Mouse (Mus musculus) cortical plate, adult 2 months (tissue): Measurements from ENCODE around the gene Gls2.
A peak's percentile ranks its signal among the peaks of the same experiment; 100 is the strongest.

ENCODE experiments used
- CTCF ChIP-seq: fragments of 200-500 bp; IDR thresholded peaks from 2 replicates; pipeline ENCODE4 v1.5.1; 2011; ENCODE audit warnings: mild to moderate bottlenecking, control low read depth, low read length; ENCODE audit not compliant: insufficient read depth; ENCODE audit errors: extremely low read depth
- POLR2A ChIP-seq: fragments of 200-500 bp; IDR thresholded peaks from 2 replicates; pipeline ENCODE4 v1.6.1; 2011; ENCODE audit warnings: mild to moderate bottlenecking, low read length, control low read depth; ENCODE audit not compliant: insufficient read depth; ENCODE audit errors: extremely low read depth

GRCm38 (mm10) chr10:128194024-128194550 is at the start of gene Gls2:
- TF ChIP-seq CTCF: no peak
- peak; percentile 60; the same call in 1 of the 2 replicates for TF ChIP-seq POLR2A
